Comparison of ENCODE assay signal across 9 mouse cellular contexts in the genomic region with DNA sequence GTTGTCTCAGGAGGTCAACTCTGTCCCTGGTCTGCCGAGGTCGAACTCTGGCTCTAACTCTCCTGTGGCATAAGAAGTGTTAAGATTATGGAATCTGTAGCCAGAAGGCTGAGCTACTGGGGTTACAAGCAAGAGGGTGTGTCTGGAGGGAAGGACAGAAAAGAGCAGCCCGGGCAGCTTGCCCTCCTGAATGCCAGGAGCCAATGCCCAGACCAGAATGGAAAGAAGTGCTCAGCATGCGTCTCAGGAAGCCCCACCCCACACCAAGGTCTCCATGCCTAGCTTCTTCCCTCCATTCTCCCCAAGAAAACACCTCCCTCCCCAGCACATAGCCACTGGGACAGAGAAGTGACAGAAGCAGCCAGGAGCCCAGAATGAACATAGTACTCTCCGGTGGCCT. TPM values are rescaled to one million over a fixed set of nuclear protein-coding genes. Genes with fewer than 3 reads are reported as not detected.
DNase-seq lines count a peak whose midpoint lies in the region; ATAC-seq and TF ChIP-seq lines count a peak whose summit lies in the region.
"Had no signal": no experiment of that assay in that cellular context is flagged by ENCODE, and none has a peak within 500 bp of the region (broad histone marks: within the 10 kb centered on the region; RNA-seq: fewer than 3 reads in every experiment).

No protein-coding gene starts in this region.

- H3K4me1 ChIP-seq in cerebellum, adult 2 months (ENCODE audit: control insufficient read depth, insufficient read depth, low read length) = peaks cover 58% of the 10 kb centered on the region
- peaks cover 34% of the 10 kb centered on the region for H3K4me1 ChIP-seq in embryonic facial prominence, embryonic 14.5 days (ENCODE audit: control insufficient read depth, insufficient read depth, low read length)

- ATAC-seq in embryonic facial prominence, embryonic 14.5 days (ENCODE audit: low read depth) = no peak

- peak; percentile 57 to 73 for DNase-seq in cerebellum, adult 2 months
- DNase-seq in cerebellum, adult 8-10 months = no peak
- peak; percentile 74 for DNase-seq in 3134 (ENCODE audit: extremely low read depth, insufficient read length, low spot score)
- no peak for DNase-seq in embryonic facial prominence, embryonic 14.5 days (ENCODE audit: low spot score)
- peak; percentile 56 to 67 for DNase-seq in heart, postnatal 14 days
- DNase-seq in frontal cortex, postnatal 14 days (ENCODE audit: low spot score in 2 of 2) = no peak
- no peak for DNase-seq in right cerebral cortex, postnatal 14 days
- DNase-seq in embryo, embryonic 10 days (ENCODE audit: low spot score) = no peak
- DNase-seq: thymus, postnatal 36 days had no signal

- peaks cover 3% of the 10 kb centered on the region; the same call in 1 of the 2 replicates for H3K36me3 ChIP-seq in embryonic facial prominence, embryonic 14.5 days (ENCODE audit: control insufficient read depth, insufficient read depth, low read length)

- H3K27me3 ChIP-seq in cerebellum, adult 2 months (ENCODE audit: control insufficient read depth, insufficient read depth, low read length) = no peaks in the 10 kb centered on the region
- H3K27me3 ChIP-seq in embryonic facial prominence, embryonic 14.5 days (replicated peaks; ENCODE audit: control insufficient read depth, insufficient read depth, low read length) = no peaks in the 10 kb centered on the region

- no peak overlapping the region for H3K4me2 ChIP-seq in embryonic facial prominence, embryonic 14.5 days (ENCODE audit: low read depth, low read length)

- intact Hi-C loops in heart, postnatal 14 days (cut with DNase I) = no loop called here

- 10% methylated on average over 5 of the region's 5 CpGs for WGBS in cerebellum, adult 2 months
- WGBS in embryonic facial prominence, embryonic 14.5 days = 64% methylated on average over 5 of the region's 5 CpGs

- TF ChIP-seq POLR2A in cerebellum, adult 2 months (IDR thresholded peaks at IDR 0.05; ENCODE audit: borderline replicate concordance, insufficient read depth, low read length) = no peak

- H3K27ac ChIP-seq in cerebellum, adult 2 months (ENCODE audit: insufficient read depth, low read length) = peak overlapping the region; percentile 71; the same call in 1 of the 2 replicates
- H3K27ac ChIP-seq in embryonic facial prominence, embryonic 14.5 days (replicated peaks; ENCODE audit: low read depth, low read length) = peak overlapping the region; percentile 28; the same call in 1 of the 2 replicates

- TF ChIP-seq CTCF in cerebellum, adult 2 months (IDR thresholded peaks at IDR 0.05; ENCODE audit: borderline replicate concordance, insufficient read depth, low read depth, low read length) = no peak

- H3K4me3 ChIP-seq in cerebellum, adult 2 months (replicated peaks; ENCODE audit: insufficient read depth, low read depth, low read length) = no peak overlapping the region
- no peak overlapping the region for H3K4me3 ChIP-seq in embryonic facial prominence, embryonic 14.5 days (ENCODE audit: low read depth, low read length)

- no peaks in the 10 kb centered on the region for H3K9me3 ChIP-seq in embryonic facial prominence, embryonic 14.5 days (ENCODE audit: control insufficient read depth, low read length)

- H3K9ac ChIP-seq in embryonic facial prominence, embryonic 14.5 days (ENCODE audit: low read depth, low read length) = no peak overlapping the region

RNA-seq across cellular contexts. Expression of gene Tmbim1, which starts 6.4 kb away (rescaled TPM):
- polyA plus RNA-seq in cerebellum, adult 2 months (2012; rRNA removed) = 56.1 and 58.2 TPM in 2 replicates
- polyA plus RNA-seq in embryonic facial prominence, embryonic 14.5 days (2014; fragmentation: Nextera tagmentation; extraction: Ambion mirVana) = 35.4 and 35.6 TPM in 2 replicates
- total RNA-seq in heart, postnatal 14 days (2021) = 10 to 100 TPM; 34.6 to 39.4 TPM

RNA-seq across cellular contexts. Expression of gene Pnkd, which starts 14.3 kb away (rescaled TPM):
- polyA plus RNA-seq in cerebellum, adult 2 months (2012; rRNA removed) = 185 and 201 TPM in 2 replicates
- polyA plus RNA-seq in embryonic facial prominence, embryonic 14.5 days (2014; fragmentation: Nextera tagmentation; extraction: Ambion mirVana) = 119 and 133 TPM in 2 replicates
- 100 to 1,000 TPM; 190 to 191 TPM for total RNA-seq in heart, postnatal 14 days (2021)

RNA-seq across cellular contexts. Expression of gene Aamp, which starts 14.5 kb away (rescaled TPM):
- polyA plus RNA-seq in cerebellum, adult 2 months (2012; rRNA removed) = 186 and 198 TPM in 2 replicates
- polyA plus RNA-seq in embryonic facial prominence, embryonic 14.5 days (2014; fragmentation: Nextera tagmentation; extraction: Ambion mirVana) = 214 and 224 TPM in 2 replicates
- total RNA-seq in heart, postnatal 14 days (2021) = 10 to 100 TPM; 95.5 to 98.9 TPM

RNA-seq across cellular contexts. Expression of gene Gpbar1, which starts 20.6 kb away (rescaled TPM):
- polyA plus RNA-seq in cerebellum, adult 2 months (2012; rRNA removed) = not detected in 2 replicates
- 0.20 and 0.21 TPM in 2 replicates for polyA plus RNA-seq in embryonic facial prominence, embryonic 14.5 days (2014; fragmentation: Nextera tagmentation; extraction: Ambion mirVana)
- total RNA-seq in heart, postnatal 14 days (2021) = not detected

Comparison
In these comparisons a context has a peak if more than half of its experiments do, and no peak if none do; other contexts are left out.
1. DNase-seq: peak in cerebellum, adult 2 months (2 of 2), 3134 (single experiment) and heart, postnatal 14 days (2 of 2); none in cerebellum, adult 8-10 months (single experiment), embryonic facial prominence, embryonic 14.5 days (single experiment), frontal cortex, postnatal 14 days (0 of 2), right cerebral cortex, postnatal 14 days (single experiment) and embryo, embryonic 10 days (single experiment).